Mouse (Mus musculus) frontal cortex, postnatal 14 days (tissue): ENCODE measurements around the gene Vcp.
A peak's percentile ranks its signal among the peaks of the same experiment; 100 is the strongest.

Experiments used
- DNase-seq, 2 experiments: peaks; one replicate each; pipeline ENCODE4 v3.0.0; 2022; ENCODE audit warnings: low spot score in 2 of 2

Vcp gene

DNA sequence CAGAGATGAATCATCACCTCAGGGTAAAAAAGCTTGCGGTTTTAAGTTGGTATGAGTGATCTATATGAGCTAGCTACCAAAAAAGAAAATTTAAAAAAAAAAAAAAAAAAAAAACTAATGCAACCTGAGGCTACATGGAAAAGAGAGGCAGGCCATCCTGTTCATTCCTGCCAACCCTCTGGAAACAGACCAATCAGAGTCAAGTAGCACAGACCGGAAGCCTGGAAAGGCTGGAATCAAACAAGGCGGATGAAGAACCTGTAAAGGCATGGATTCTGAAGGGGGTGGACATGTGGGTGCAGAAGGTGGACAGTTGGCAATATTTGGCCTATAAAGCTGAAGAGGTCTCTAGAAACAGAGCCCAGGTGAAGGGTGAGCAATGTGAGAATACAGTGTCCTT lies 54.9 kb downstream of the Vcp start:
- peak in 1 of 2 experiments; percentile 26 for DNase-seq

DNA sequence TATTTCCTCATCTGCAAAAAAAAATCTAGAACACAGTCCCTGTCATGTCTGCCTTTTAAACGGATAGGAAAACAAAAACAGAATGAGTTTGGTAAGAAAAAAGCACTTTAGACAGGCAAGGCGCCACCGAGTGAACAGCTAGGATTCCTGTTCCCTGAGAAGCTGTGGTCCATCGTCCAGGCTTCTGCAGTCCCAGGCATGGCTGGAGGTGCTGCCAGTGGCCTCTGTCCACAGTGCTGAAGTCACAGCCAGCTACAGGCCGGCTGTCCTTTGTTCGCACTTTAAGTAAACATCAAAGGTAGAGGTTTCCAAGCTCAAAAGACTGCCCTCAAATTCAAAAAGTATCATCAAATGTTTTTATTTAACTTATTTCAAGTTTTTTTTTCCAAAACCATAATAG lies 55.3 kb downstream of the Vcp start:
- peak in 1 of 2 experiments; percentile 27 for DNase-seq

DNA sequence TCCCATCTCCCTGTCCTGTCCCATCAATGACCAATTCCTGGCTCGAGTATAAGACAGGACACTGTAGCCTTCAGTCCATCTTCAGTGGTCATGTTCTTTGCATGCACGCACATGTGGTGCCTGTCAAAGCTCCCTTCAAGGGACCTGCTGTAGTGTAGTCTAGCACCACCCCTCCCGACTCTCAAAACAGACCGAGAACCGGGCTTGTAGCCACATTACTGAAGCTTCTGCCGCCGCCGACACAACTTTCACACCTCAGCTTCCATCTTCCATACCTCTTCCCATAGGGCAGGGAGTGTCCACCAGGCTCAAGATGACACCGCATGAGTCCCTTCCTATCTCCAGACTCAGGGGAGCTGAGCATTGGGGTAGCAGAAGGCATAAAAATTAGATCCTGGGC lies 56.1 kb downstream of the Vcp start:
- DNase-seq = peak in 1 of 2 experiments; percentile 20

DNA sequence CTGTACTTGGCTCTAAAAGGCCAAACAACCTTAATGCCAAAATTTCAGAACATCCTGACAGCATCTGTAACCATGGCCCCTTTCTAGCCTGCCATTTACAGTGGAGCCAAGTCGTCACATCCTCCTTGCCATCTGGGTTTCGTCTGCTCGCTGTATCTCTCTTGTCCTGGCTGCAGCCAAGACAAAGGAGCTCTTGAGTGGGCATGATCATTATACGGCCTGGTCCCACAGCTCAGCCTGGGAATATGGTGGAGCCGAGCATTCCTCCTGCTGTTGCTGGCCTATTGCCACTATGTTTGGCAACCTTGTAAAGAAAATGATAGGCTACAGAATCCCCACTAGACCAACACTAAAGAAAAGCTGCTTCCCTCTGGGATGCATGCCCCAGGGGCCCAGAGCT lies 57.0 kb downstream of the Vcp start:
- no peak for DNase-seq

DNA sequence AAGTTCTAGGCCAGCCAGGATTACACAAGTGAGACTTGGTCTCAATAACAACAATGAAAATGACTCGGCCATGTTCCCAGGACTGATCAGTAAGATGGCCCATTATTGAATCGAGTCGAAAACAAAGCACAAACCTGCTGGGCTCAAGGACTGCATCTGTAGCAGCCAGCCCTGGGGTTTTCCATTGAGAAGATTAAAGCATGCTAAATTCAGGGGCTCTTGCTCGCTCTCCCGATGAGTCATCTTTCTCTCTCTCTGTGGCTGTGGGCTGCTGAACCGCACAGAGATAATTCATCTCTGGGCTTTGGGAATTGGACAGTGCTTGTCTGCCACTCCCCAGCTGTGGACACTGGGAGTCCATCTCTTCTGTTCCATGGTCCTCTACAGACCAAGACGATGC lies 58.9 kb downstream of the Vcp start:
- DNase-seq = peak in 1 of 2 experiments; percentile 19

DNA sequence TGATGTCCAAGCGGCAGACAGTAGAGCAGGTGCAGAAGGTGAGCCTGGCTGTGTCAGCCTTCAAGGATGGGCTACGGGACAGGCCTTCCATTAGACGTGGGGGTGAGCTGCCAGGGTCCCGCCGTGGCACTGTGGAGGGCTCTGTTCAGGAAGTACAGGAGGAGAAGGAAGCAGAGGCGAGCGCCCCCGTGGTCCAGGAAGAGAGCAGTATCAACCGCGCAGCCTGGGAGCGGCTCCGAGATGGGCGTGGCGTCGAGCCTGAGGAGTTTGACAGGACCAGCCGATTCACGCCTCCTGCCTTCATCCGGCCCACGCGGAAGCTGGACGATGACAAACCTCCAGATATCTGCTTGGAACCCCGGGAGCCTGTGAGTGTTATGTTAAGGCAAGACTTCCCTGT lies 66.7 kb downstream of the Vcp start:
- peak; percentile 25 to 47 for DNase-seq

DNA sequence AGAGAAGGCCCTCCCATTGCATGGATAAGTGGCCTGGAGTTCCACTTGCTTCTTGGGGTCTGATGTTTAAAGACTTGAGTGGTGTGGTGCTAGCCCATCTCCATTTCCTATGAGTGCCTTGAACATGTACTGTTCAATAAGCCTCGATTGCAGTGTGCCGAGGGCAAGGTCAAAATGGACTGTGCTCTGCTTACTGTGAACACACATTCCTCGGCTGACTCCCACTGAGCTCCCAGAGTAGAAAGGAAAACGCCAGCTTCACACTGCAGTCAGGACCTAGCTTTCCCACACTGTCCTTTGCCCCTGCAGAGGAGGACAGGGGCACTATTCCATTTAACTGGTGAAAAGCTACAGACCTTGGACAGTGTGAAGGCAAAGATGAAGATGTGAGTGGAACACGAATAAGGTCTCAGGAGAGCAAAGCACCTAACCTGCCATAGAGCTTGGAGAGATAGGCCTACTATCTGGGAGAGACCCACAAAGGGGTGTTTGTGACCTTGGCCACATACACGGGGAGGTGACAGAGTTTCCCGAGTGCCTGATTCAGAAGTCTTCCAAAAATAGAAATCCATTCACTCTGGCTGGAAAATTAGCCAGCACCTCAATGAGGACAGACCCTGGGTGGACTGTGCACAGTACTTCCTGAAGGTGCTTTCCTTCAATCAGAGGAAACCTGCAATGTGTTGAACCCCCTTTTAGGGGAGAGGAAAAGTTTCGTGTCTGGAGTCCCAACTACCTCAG lies 67.9 kb downstream of the Vcp start:
- peak; percentile 2 to 3 for DNase-seq
